Mouse (Mus musculus): ENCODE data around the gene Ceacam1. TPM values are rescaled to one million over a fixed set of nuclear protein-coding genes. Genes with fewer than 3 reads are reported as not detected.
"Not testable (repeated sequence)": the region's sequence is repeated elsewhere in the genome, so short reads cannot be mapped to it uniquely, and the experiment has no call there.

Ceacam1 gene
- polyA plus RNA-seq, 1 experiment from 2014 or later, result 0.85 TPM

DNA sequence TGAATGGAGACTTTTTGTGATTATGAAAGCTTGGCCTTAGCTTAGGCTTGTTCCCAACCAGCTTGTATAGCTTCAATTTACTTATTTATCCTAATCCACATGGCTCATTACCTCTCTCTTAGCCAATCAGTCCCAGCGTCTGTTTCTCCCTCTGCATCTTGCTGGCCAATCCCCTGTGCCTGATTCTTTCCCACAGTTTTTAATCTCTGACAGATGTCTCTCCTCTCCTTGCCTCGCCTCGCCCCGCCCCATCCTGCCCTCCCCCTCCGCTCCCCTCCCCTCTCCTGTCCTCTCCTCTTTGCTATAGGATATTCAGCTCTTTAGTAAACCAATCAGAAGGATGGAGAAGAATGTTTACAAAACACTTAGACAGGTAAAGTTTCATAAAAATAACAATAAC lies 7.7 kb upstream of the Ceacam1 start:
- ATAC-seq (ENCODE audit: insufficient number of reproducible peaks, low FRiP score, low TSS enrichment, low read depth) (no peak), DNase-seq (ENCODE audit: low spot score) (no peak)
- Histone ChIP-seq H3K27me3 (ENCODE audit: control insufficient read depth, insufficient read depth, low read length) (no peaks in the 10 kb centered on the region), H3K4me2 (ENCODE audit: low read depth, severe bottlenecking) (no peak overlapping the region), H3K36me3 (ENCODE audit: control insufficient read depth, insufficient read depth, low read length) (no peaks in the 10 kb centered on the region), H3K27ac (replicated peaks; ENCODE audit: low read depth, low read length) (no peak overlapping the region), H3K9ac (ENCODE audit: low read length) (no peak overlapping the region), H3K4me1 (ENCODE audit: control insufficient read depth, insufficient read depth, low read length) (no peaks in the 10 kb centered on the region), H3K4me3 (ENCODE audit: low read depth, low read length) (no peak overlapping the region), H3K9me3 (ENCODE audit: control insufficient read depth, low read length) (no peaks in the 10 kb centered on the region)
- 63% methylated on average over 5 of the region's 5 CpGs for WGBS

GRCm38 (mm10) chr7:25483133-25483735 lies 5.8 kb upstream of the Ceacam1 start:
- Histone ChIP-seq H3K27me3 (ENCODE audit: control insufficient read depth, insufficient read depth, low read length) (no peaks in the 10 kb centered on the region), H3K4me1 (ENCODE audit: control insufficient read depth, insufficient read depth, low read length) (no peaks in the 10 kb centered on the region), H3K9me3 (ENCODE audit: control insufficient read depth, low read length) (no peaks in the 10 kb centered on the region), H3K27ac (replicated peaks; ENCODE audit: low read depth, low read length) (no peak overlapping the region), H3K36me3 (ENCODE audit: control insufficient read depth, insufficient read depth, low read length) (no peaks in the 10 kb centered on the region), H3K4me3 (ENCODE audit: low read depth, low read length) (no peak overlapping the region), H3K9ac (ENCODE audit: low read length) (no peak overlapping the region), H3K4me2 (ENCODE audit: low read depth, severe bottlenecking) (no peak overlapping the region)
- WGBS, result 81% methylated on average over 8 of the region's 8 CpGs
- no peak for ATAC-seq (ENCODE audit: insufficient number of reproducible peaks, low FRiP score, low TSS enrichment, low read depth)
- DNase-seq (ENCODE audit: low spot score), result no peak

GRCm38 (mm10) chr7:25480791-25481190 lies 3.4 kb upstream of the Ceacam1 start:
- H3K9ac ChIP-seq (ENCODE audit: low read length); H3K27ac ChIP-seq (replicated peaks; ENCODE audit: low read depth, low read length); H3K36me3 ChIP-seq (ENCODE audit: control insufficient read depth, insufficient read depth, low read length); DNase-seq (ENCODE audit: low spot score); H3K4me1 ChIP-seq (ENCODE audit: control insufficient read depth, insufficient read depth, low read length); ATAC-seq (ENCODE audit: insufficient number of reproducible peaks, low FRiP score, low TSS enrichment, low read depth); H3K9me3 ChIP-seq (ENCODE audit: control insufficient read depth, low read length); H3K4me3 ChIP-seq (ENCODE audit: low read depth, low read length); H3K4me2 ChIP-seq (ENCODE audit: low read depth, severe bottlenecking); H3K27me3 ChIP-seq (ENCODE audit: control insufficient read depth, insufficient read depth, low read length): not testable (repeated sequence)
- 61% methylated on average over 8 of the region's 8 CpGs for WGBS

GRCm38 (mm10) chr7:25479440-25479839 lies 2.0 kb upstream of the Ceacam1 start:
- ATAC-seq (ENCODE audit: insufficient number of reproducible peaks, low FRiP score, low TSS enrichment, low read depth), result no peak
- Histone ChIP-seq H3K36me3 (ENCODE audit: control insufficient read depth, insufficient read depth, low read length) (no peaks in the 10 kb centered on the region), H3K4me3 (ENCODE audit: low read depth, low read length) (no peak overlapping the region), H3K9ac (ENCODE audit: low read length) (no peak overlapping the region), H3K27ac (replicated peaks; ENCODE audit: low read depth, low read length) (no peak overlapping the region), H3K4me2 (ENCODE audit: low read depth, severe bottlenecking) (no peak overlapping the region), H3K4me1 (ENCODE audit: control insufficient read depth, insufficient read depth, low read length) (no peaks in the 10 kb centered on the region), H3K9me3 (ENCODE audit: control insufficient read depth, low read length) (no peaks in the 10 kb centered on the region), H3K27me3 (ENCODE audit: control insufficient read depth, insufficient read depth, low read length) (no peaks in the 10 kb centered on the region)
- 0% methylated on average over 1 of the region's 1 CpGs for WGBS
- peak; percentile 61 for DNase-seq (ENCODE audit: low spot score)

- not testable (repeated sequence) for H3K4me1 ChIP-seq (ENCODE audit: control insufficient read depth, insufficient read depth, low read length); H3K27ac ChIP-seq (replicated peaks; ENCODE audit: low read depth, low read length); H3K9ac ChIP-seq (ENCODE audit: low read length); H3K36me3 ChIP-seq (ENCODE audit: control insufficient read depth, insufficient read depth, low read length); H3K4me2 ChIP-seq (ENCODE audit: low read depth, severe bottlenecking); H3K9me3 ChIP-seq (ENCODE audit: control insufficient read depth, low read length); H3K4me3 ChIP-seq (ENCODE audit: low read depth, low read length); DNase-seq (ENCODE audit: low spot score); ATAC-seq (ENCODE audit: insufficient number of reproducible peaks, low FRiP score, low TSS enrichment, low read depth); H3K27me3 ChIP-seq (ENCODE audit: control insufficient read depth, insufficient read depth, low read length)
- WGBS, result 92% methylated on average over 1 of the region's 2 CpGs
These were observed 320 bp upstream of the Ceacam1 start for GRCm38 (mm10) chr7:25477752-25478093.

DNA sequence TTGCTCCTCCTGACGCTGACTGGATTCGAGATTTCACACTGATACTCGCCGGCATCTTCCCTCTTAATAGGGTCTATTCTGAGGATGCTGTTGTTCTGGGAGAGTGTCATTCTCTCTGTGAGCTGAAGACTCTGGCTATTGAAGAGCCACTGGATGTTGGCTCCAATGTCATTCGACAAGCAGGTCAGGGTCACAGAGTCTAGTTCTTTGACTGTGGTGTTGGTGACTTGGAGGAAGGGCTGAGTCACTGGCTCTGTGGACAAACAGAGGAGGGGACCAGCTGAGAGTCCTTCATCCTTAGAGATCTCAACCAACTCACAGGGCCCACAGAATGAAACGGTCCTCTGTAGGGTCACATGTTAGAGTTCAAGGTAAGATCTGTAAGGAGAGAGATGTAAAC lies 5.6 kb downstream of the Ceacam1 start:
- not testable (repeated sequence) for H3K27me3 ChIP-seq (ENCODE audit: control insufficient read depth, insufficient read depth, low read length); H3K36me3 ChIP-seq (ENCODE audit: control insufficient read depth, insufficient read depth, low read length); H3K27ac ChIP-seq (replicated peaks; ENCODE audit: low read depth, low read length); H3K9ac ChIP-seq (ENCODE audit: low read length); H3K4me2 ChIP-seq (ENCODE audit: low read depth, severe bottlenecking); DNase-seq (ENCODE audit: low spot score); ATAC-seq (ENCODE audit: insufficient number of reproducible peaks, low FRiP score, low TSS enrichment, low read depth); H3K4me3 ChIP-seq (ENCODE audit: low read depth, low read length); H3K9me3 ChIP-seq (ENCODE audit: control insufficient read depth, low read length); H3K4me1 ChIP-seq (ENCODE audit: control insufficient read depth, insufficient read depth, low read length)
- 85% methylated on average over 6 of the region's 6 CpGs for WGBS

DNA sequence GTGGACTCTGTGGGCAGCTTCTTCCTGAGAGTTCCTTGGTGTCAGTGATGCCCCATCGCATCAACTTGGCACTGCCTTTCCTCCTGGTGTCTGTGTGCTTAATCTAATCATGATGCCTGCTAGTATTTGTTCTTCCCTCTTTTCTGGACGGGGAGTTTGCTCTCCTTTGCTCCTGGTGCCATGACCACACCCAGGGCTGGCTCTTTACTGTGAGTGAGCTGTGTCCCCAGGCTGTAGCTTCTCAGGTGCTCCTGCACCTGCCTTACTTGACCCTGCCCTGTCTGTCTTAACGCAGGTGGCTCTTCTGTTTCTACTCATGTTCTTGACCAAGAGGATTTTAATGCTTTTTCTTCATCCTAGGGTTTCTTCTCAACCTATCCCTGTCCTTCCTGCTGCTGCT lies 11.8 kb downstream of the Ceacam1 start:
- not testable (repeated sequence) for H3K9me3 ChIP-seq (ENCODE audit: control insufficient read depth, low read length); H3K4me3 ChIP-seq (ENCODE audit: low read depth, low read length); H3K27ac ChIP-seq (replicated peaks; ENCODE audit: low read depth, low read length); H3K9ac ChIP-seq (ENCODE audit: low read length); H3K4me1 ChIP-seq (ENCODE audit: control insufficient read depth, insufficient read depth, low read length); H3K27me3 ChIP-seq (ENCODE audit: control insufficient read depth, insufficient read depth, low read length); DNase-seq (ENCODE audit: low spot score); H3K4me2 ChIP-seq (ENCODE audit: low read depth, severe bottlenecking); H3K36me3 ChIP-seq (ENCODE audit: control insufficient read depth, insufficient read depth, low read length); ATAC-seq (ENCODE audit: insufficient number of reproducible peaks, low FRiP score, low TSS enrichment, low read depth)
- WGBS, result 81% methylated on average over 3 of the region's 3 CpGs

DNA sequence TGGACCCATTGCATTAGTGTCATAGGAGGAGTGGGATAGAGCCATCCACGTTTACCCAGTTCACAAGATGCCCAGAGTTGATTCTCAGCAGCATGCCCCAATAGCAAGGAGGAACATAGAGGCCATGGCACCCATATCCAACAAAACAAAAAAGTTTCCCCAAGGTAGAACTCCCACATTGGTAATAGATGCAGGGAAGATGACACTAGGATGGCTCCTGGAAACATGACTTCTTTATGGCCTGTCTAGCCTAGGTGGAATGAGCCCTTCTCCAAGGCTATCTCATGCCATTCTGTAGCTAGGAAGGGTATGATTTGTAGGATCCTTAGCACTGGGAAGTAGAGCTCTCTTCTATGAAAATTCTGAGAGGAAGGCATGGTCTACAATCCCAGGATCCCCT lies 12.4 kb downstream of the Ceacam1 start:
- no peak for ATAC-seq (ENCODE audit: insufficient number of reproducible peaks, low FRiP score, low TSS enrichment, low read depth)
- Histone ChIP-seq H3K9ac (ENCODE audit: low read length) (no peak overlapping the region), H3K27me3 (ENCODE audit: control insufficient read depth, insufficient read depth, low read length) (no peaks in the 10 kb centered on the region), H3K4me2 (ENCODE audit: low read depth, severe bottlenecking) (no peak overlapping the region), H3K4me3 (ENCODE audit: low read depth, low read length) (no peak overlapping the region), H3K9me3 (ENCODE audit: control insufficient read depth, low read length) (no peaks in the 10 kb centered on the region), H3K4me1 (ENCODE audit: control insufficient read depth, insufficient read depth, low read length) (no peaks in the 10 kb centered on the region), H3K36me3 (ENCODE audit: control insufficient read depth, insufficient read depth, low read length) (no peaks in the 10 kb centered on the region), H3K27ac (replicated peaks; ENCODE audit: low read depth, low read length) (no peak overlapping the region)
- DNase-seq (ENCODE audit: low spot score), result no peak
- WGBS, result 88% methylated on average over 1 of the region's 1 CpGs

DNA sequence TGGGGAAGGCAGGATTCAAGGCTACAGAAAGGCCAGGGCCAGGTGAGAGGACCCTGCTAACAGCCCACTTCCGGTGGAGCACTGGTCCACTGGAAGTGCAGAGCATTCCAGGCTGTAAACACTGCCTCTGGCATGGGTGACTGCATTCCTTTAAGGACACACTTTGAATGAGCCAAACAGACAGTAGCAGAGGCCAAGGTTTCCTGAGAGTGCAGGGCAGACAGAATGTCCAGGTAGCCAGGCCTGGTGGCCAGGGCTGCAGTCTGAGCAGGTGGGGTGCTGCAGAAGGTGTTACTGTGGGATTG lies 15.4 kb downstream of the Ceacam1 start:
- no CpG with 5 or more reads among the region's 1 CpGs for WGBS
- H3K9me3 ChIP-seq (ENCODE audit: control insufficient read depth, low read length); H3K27ac ChIP-seq (replicated peaks; ENCODE audit: low read depth, low read length); H3K27me3 ChIP-seq (ENCODE audit: control insufficient read depth, insufficient read depth, low read length); H3K36me3 ChIP-seq (ENCODE audit: control insufficient read depth, insufficient read depth, low read length); H3K9ac ChIP-seq (ENCODE audit: low read length); DNase-seq (ENCODE audit: low spot score); H3K4me1 ChIP-seq (ENCODE audit: control insufficient read depth, insufficient read depth, low read length); H3K4me2 ChIP-seq (ENCODE audit: low read depth, severe bottlenecking); ATAC-seq (ENCODE audit: insufficient number of reproducible peaks, low FRiP score, low TSS enrichment, low read depth); H3K4me3 ChIP-seq (ENCODE audit: low read depth, low read length): not testable (repeated sequence)
